Comparison of ENCODE assay signal across 8 mouse cellular contexts in genomic region chr5:27793923-27794322, GRCm38 (mm10). TPM values are rescaled to one million over a fixed set of nuclear protein-coding genes. Genes with fewer than 3 reads are reported as not detected.
DNase-seq lines count a peak whose midpoint lies in the region; TF ChIP-seq lines count a peak whose summit lies in the region.
"Had no signal": no experiment of that assay in that cellular context is flagged by ENCODE, and none has a peak within 500 bp of the region (broad histone marks: within the 10 kb centered on the region; RNA-seq: fewer than 3 reads in every experiment).

No protein-coding gene starts in this region.

- H3K9ac ChIP-seq in ES-E14 (ENCODE audit: insufficient read depth, low read depth, low read length, poor library complexity, severe bottlenecking): no peak overlapping the region
- H3K9ac ChIP-seq: limb, embryonic 15.5 days had no signal

- H3K9me3 ChIP-seq in ES-E14 (ENCODE audit: control insufficient read depth, insufficient read depth, low read depth, low read length): no peaks in the 10 kb centered on the region
- H3K9me3 ChIP-seq: limb, embryonic 15.5 days had no signal

- peak; percentile 92 for TF ChIP-seq CTCF in lung, adult 2 months (IDR thresholded peaks at IDR 0.05; ENCODE audit: insufficient read depth, low read length)

- in situ Hi-C loops in ES-E14 (cut with MboI; ENCODE audit: low sequenced_read_pairs in 2 of 2, unreplicated experiment in 2 of 2): no loop called here

- TF ChIP-seq POLR2A in lung, adult 2 months (IDR thresholded peaks at IDR 0.05; ENCODE audit: borderline replicate concordance, extremely low read depth, low read depth, low read length): no peak

- no peak overlapping the region for H3K4me3 ChIP-seq in ES-E14 (ENCODE audit: insufficient read depth in 1 of 2, low read depth in 1 of 2, low read length in 2 of 2, poor library complexity in 1 of 2, severe bottlenecking in 1 of 2)
- no peak overlapping the region for H3K4me3 ChIP-seq in lung, adult 2 months (replicated peaks; ENCODE audit: extremely low read depth, low read depth, low read length)
- H3K4me3 ChIP-seq: limb, embryonic 15.5 days had no signal

- H3K36me3 ChIP-seq in ES-E14 (ENCODE audit: control insufficient read depth, insufficient read depth, low read length, poor library complexity, severe bottlenecking): peaks cover 5% of the 10 kb centered on the region; the same call in 1 of the 2 replicates
- H3K36me3 ChIP-seq: limb, embryonic 15.5 days had no signal

- WGBS in lung, adult 2 months: 4% methylated on average over 1 of the region's 1 CpGs

- no peak overlapping the region for H3K27ac ChIP-seq in ES-E14 (ENCODE audit: insufficient read depth, low read depth, low read length, poor library complexity, severe bottlenecking)
- H3K27ac ChIP-seq: limb, embryonic 15.5 days had no signal

- 0 out of 4 replicates have a peak, but pooled peaks cover 2% of the 10 kb centered on the region in 2 experiments for H3K4me1 ChIP-seq in ES-E14 (ENCODE audit: control insufficient read depth in 2 of 2, insufficient read depth in 2 of 2, low read length in 2 of 2, poor library complexity in 1 of 2)
- H3K4me1 ChIP-seq in lung, adult 2 months (ENCODE audit: control insufficient read depth, insufficient read depth, low read length): peaks cover 5% of the 10 kb centered on the region; the same call in 1 of the 2 replicates

- DNase-seq in CD4-positive, CD25-positive, alpha-beta regulatory T cell, adult 2 months (ENCODE audit: low read depth, low spot score): peak; percentile 91
- peak; percentile 77 for DNase-seq in ES-E14 (ENCODE audit: low read depth, low spot score)
- DNase-seq in c-Kit-positive CD71-positive TER-119-positive erythroid progenitor cells, embryonic 14.5 days (ENCODE audit: low spot score): peak; percentile 75
- DNase-seq in frontal cortex, postnatal 25 days (ENCODE audit: low spot score in 2 of 2): peak; percentile 62 to 71
- DNase-seq in kidney, postnatal 36 days: peak; percentile 66 to 82
- peak; percentile 67 for DNase-seq in lung, adult 2 months
- peak; percentile 44 to 51 for DNase-seq in right cerebral cortex, postnatal 36 days (ENCODE audit: low spot score in 2 of 2)

TF ChIP-seq in ES-E14, 5 proteins besides CTCF, POLR2A, EP300 and RAD21:
- TF ChIP-seq CHD2 (IDR thresholded peaks at IDR 0.05; ENCODE audit: low read depth, low read length) (peak; percentile 81), ZC3H11A (IDR thresholded peaks at IDR 0.05; ENCODE audit: borderline replicate concordance, low read depth, low read length) (peak; percentile 86), MAFK (IDR thresholded peaks at IDR 0.05; ENCODE audit: insufficient read depth, low read depth, low read length) (no peak), ZNF384 (IDR thresholded peaks at IDR 0.05; ENCODE audit: low read depth, low read length) (no peak), HCFC1 (IDR thresholded peaks at IDR 0.05; ENCODE audit: borderline replicate concordance, insufficient read depth, low read length) (no peak)

RNA-seq across cellular contexts. Expression of gene Paxip1, which starts 2.4 kb away (rescaled TPM):
- 48.8 and 49.3 TPM in 2 replicates for total RNA-seq in ES-E14 (2012; rRNA removed)
- 18.5 and 21.9 TPM in 2 replicates for polyA plus RNA-seq in lung, adult 2 months (2012; rRNA removed)

RNA-seq across cellular contexts. Expression of gene Htr5a, which starts 48.0 kb away (rescaled TPM):
- total RNA-seq in ES-E14 (2012; rRNA removed): 0.04 TPM in 1 of 2 replicates, not detected in the other
- not detected in 2 replicates for polyA plus RNA-seq in lung, adult 2 months (2012; rRNA removed)
- polyA plus RNA-seq: limb, embryonic 15.5 days had no signal
